Mouse (Mus musculus) CH12.LX (cell line): Measurements from ENCODE around the gene Colca2. TPM values are rescaled to one million over a fixed set of nuclear protein-coding genes. Genes with fewer than 3 reads are reported as not detected.

Experiments used
- DNase-seq: peaks from one replicate; pipeline ENCODE4 v3.0.0-alpha.2; 2013; ENCODE audit errors: extremely low read depth
- H3K27ac ChIP-seq: 2 replicates; pipeline ENCODE4 v1.5.1; 2012; ENCODE audit warnings: low read depth, mild to moderate bottlenecking, control low read depth, moderate library complexity; ENCODE audit not compliant: insufficient read depth
- H3K27me3 ChIP-seq: replicated peaks from 2 replicates; pipeline ENCODE3; 2012; ENCODE audit warnings: inconsistent platforms
- H3K36me3 ChIP-seq, 2 experiments: replicated peaks in 1 of 2; 2 replicates each; pipeline versions ENCODE3 to v1.6.1; 2012; ENCODE audit warnings: inconsistent platforms in 1 of 2, low read length in 1 of 2, mild to moderate bottlenecking in 1 of 2, mixed read lengths in 1 of 2, moderate library complexity in 1 of 2; ENCODE audit not compliant: control insufficient read depth in 1 of 2, insufficient read depth in 1 of 2
- H3K4me1 ChIP-seq, 2 experiments: 2 replicates each; pipeline ENCODE4 v1.6.1; 2012; ENCODE audit warnings: inconsistent platforms in 1 of 2, moderate library complexity in 1 of 2; ENCODE audit not compliant: insufficient read depth in 2 of 2, control insufficient read depth in 1 of 2
- H3K4me2 ChIP-seq: 2 replicates; pipeline ENCODE4 v1.6.1; 2012; ENCODE audit warnings: low read depth, mild to moderate bottlenecking, control low read depth; ENCODE audit not compliant: poor library complexity, insufficient read depth, severe bottlenecking
- H3K4me3 ChIP-seq, 3 experiments: fragments of 150-350 bp in 1 of 3; sonication (generic) in 1 of 3; replicated peaks in 1 of 3; 2 replicates each; pipeline versions ENCODE3 to v1.5.1; 2011 to 2012; ENCODE audit warnings: low read depth in 2 of 3, low read length in 2 of 3, mild to moderate bottlenecking in 2 of 3, moderate library complexity in 2 of 3, control low read depth in 1 of 3, improper control_type of control experiment in 1 of 3, inconsistent platforms in 1 of 3, mixed read lengths in 1 of 3; ENCODE audit not compliant: poor library complexity in 1 of 3
- H3K79me2 ChIP-seq: replicated peaks from 2 replicates; pipeline ENCODE4 v1.6.1; 2012; ENCODE audit warnings: mild to moderate bottlenecking, moderate library complexity; ENCODE audit not compliant: control insufficient read depth, poor library complexity, insufficient read depth, severe bottlenecking; ENCODE audit errors: extremely low read depth
- H3K9ac ChIP-seq: 2 replicates; pipeline ENCODE4 v1.6.1; 2012; ENCODE audit warnings: low read depth, mild to moderate bottlenecking, control low read depth, moderate library complexity; ENCODE audit not compliant: insufficient read depth
- H3K9me3 ChIP-seq: replicated peaks from 2 replicates; pipeline ENCODE3; 2012; ENCODE audit warnings: low read length, inconsistent platforms, mixed read lengths
- BHLHE40 ChIP-seq: IDR thresholded peaks from 2 replicates; pipeline ENCODE4 v1.6.1; 2011; ENCODE audit warnings: mild to moderate bottlenecking, low read depth, low read length, improper control_type of control experiment
- CHD1 ChIP-seq: IDR thresholded peaks from 2 replicates; pipeline ENCODE4 v1.6.1; 2012; ENCODE audit warnings: low read depth, low read length, improper control_type of control experiment, inconsistent platforms
- CHD2 ChIP-seq: IDR thresholded peaks from 2 replicates; pipeline ENCODE4 v1.6.1; 2011; ENCODE audit warnings: low read length, improper control_type of control experiment
- E2F4 ChIP-seq: IDR thresholded peaks from 2 replicates; pipeline ENCODE4 v1.6.1; 2011; ENCODE audit warnings: low read depth, low read length, improper control_type of control experiment; ENCODE audit not compliant: insufficient replicate concordance
- ETS1 ChIP-seq: conservative IDR thresholded peaks from 2 replicates; pipeline ENCODE4 v1.6.1; 2012; ENCODE audit warnings: low read depth, mild to moderate bottlenecking, inconsistent platforms, low read length, improper control_type of control experiment, moderate library complexity
- GABPA ChIP-seq: IDR thresholded peaks from 2 replicates; pipeline ENCODE4 v1.6.1; 2012; ENCODE audit warnings: low read depth, low read length, improper control_type of control experiment, inconsistent platforms; ENCODE audit not compliant: insufficient replicate concordance
- HCFC1 ChIP-seq: IDR thresholded peaks from 2 replicates; pipeline ENCODE4 v1.6.1; 2012; ENCODE audit warnings: low read depth, mild to moderate bottlenecking, inconsistent platforms, low read length, improper control_type of control experiment
- IRF4 ChIP-seq: IDR thresholded peaks from 2 replicates; pipeline ENCODE4 v1.6.1; 2014; ENCODE audit warnings: low read depth, mild to moderate bottlenecking, inconsistent platforms, low read length, improper control_type of control experiment
- JUN ChIP-seq: IDR thresholded peaks from 2 replicates; pipeline ENCODE4 v1.6.1; 2011; ENCODE audit warnings: low read depth, mild to moderate bottlenecking, low read length, improper control_type of control experiment, moderate library complexity; ENCODE audit not compliant: insufficient read depth
- MAZ ChIP-seq: IDR thresholded peaks from 2 replicates; pipeline ENCODE4 v1.6.1; 2012; ENCODE audit warnings: low read depth, mild to moderate bottlenecking, inconsistent platforms, low read length, improper control_type of control experiment, moderate library complexity
- MXI1 ChIP-seq: IDR thresholded peaks from 2 replicates; pipeline ENCODE4 v1.6.1; 2011; ENCODE audit warnings: mild to moderate bottlenecking, low read depth, low read length, improper control_type of control experiment
- NELFE ChIP-seq: IDR thresholded peaks from 2 replicates; pipeline ENCODE4 v1.6.1; 2011; ENCODE audit warnings: low read depth, low read length, improper control_type of control experiment
- NRF1 ChIP-seq: IDR thresholded peaks from 2 replicates; pipeline ENCODE4 v1.6.1; 2014; ENCODE audit warnings: low read depth, mild to moderate bottlenecking, inconsistent platforms, low read length, improper control_type of control experiment, moderate library complexity
- RAD21 ChIP-seq: IDR thresholded peaks from 2 replicates; pipeline ENCODE4 v1.6.1; 2011; ENCODE audit warnings: low read depth, mild to moderate bottlenecking, low read length, improper control_type of control experiment, moderate library complexity
- RCOR1 ChIP-seq: conservative IDR thresholded peaks from 2 replicates; pipeline ENCODE4 v1.6.1; 2012; ENCODE audit warnings: low read depth, mild to moderate bottlenecking, inconsistent platforms, low read length, improper control_type of control experiment
- SMC3 ChIP-seq: IDR thresholded peaks from 2 replicates; pipeline ENCODE4 v1.6.1; 2011; ENCODE audit warnings: low read depth, low read length, improper control_type of control experiment
- TCF12 ChIP-seq: IDR thresholded peaks from 2 replicates; pipeline ENCODE4 v1.6.1; 2014; ENCODE audit warnings: low read depth, mild to moderate bottlenecking, inconsistent platforms, low read length, improper control_type of control experiment
- UBTF ChIP-seq: IDR thresholded peaks from 2 replicates; pipeline ENCODE4 v1.6.1; 2012; ENCODE audit warnings: low read depth, mild to moderate bottlenecking, inconsistent platforms, low read length, improper control_type of control experiment, moderate library complexity
- USF2 ChIP-seq: conservative IDR thresholded peaks from 2 replicates; pipeline ENCODE4 v1.6.1; 2011; ENCODE audit warnings: low read depth, low read length, improper control_type of control experiment
- ZC3H11A ChIP-seq: IDR thresholded peaks from 2 replicates; pipeline ENCODE4 v1.6.1; 2012; ENCODE audit warnings: low read depth, mild to moderate bottlenecking, inconsistent platforms, low read length, improper control_type of control experiment
- ZMIZ1 ChIP-seq: IDR thresholded peaks from 2 replicates; pipeline ENCODE4 v1.6.1; 2012; ENCODE audit warnings: low read depth, mild to moderate bottlenecking, inconsistent platforms, low read length, improper control_type of control experiment
- ZNF384 ChIP-seq: IDR thresholded peaks from 2 replicates; pipeline ENCODE4 v1.6.1; 2012; ENCODE audit warnings: low read depth, low read length, improper control_type of control experiment, inconsistent platforms
- dilution Hi-C: fragments of 300-500 bp; cut with MboI; formaldehyde crosslinking; loops from 2 replicates; pipeline ENCODE4 v1.14.3; 2020; ENCODE audit warnings: low sequenced_read_pairs; ENCODE audit not compliant: extremely low pct_unique_long_range_greater_than_20kb, extremely low pct_ligation_motif_present
- in situ Hi-C: fragments of 300-500 bp; cut with MboI; formaldehyde crosslinking; loops from 3 replicates; pipeline ENCODE4 v1.14.3; 2019; ENCODE audit warnings: low sequenced_read_pairs, low pct_ligation_motif_present, low pct_unique_long_range_greater_than_20kb, mixed read lengths
- polyA plus RNA-seq: library from polyadenylated mRNA; unstranded; fragments of >175 nt; gene quantifications from 2 replicates; pipeline ENCODE4 v1.2.1, GENCODE M21; 2012; ENCODE audit warnings: low read depth; ENCODE audit not compliant: insufficient read length
- total RNA-seq, 2 experiments: library from RNA; depleted of rRNA; stranded (reverse); fragments of 300-350 nt in 1 of 2; fragments of >200 nt in 1 of 2; gene quantifications; 2 replicates each; pipeline ENCODE4 v1.2.3; 2012 to 2014

Colca2 gene
- total and polyA plus RNA-seq, 3 experiments = 0.97 TPM; not detected in 2

DNA sequence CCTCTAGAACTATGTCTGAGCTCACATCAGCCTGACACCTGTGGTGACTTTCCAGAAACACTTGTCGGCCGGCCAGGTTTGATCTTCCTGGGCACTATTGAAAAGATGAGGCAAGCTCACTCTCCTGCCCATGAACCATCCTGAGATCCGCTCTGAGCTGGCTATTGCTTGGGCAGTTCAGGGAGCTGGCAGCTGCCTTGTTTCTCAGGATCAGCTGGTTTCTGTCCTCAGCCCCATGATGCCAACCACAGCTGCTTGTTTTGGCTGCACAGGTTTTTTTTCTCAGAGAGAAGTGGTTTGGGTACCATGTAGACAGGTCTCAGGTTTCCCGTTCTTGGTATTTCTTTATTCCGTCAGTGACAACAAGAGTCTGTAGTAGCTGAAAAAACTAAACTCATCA is 19.9 kb downstream of the Colca2 start:
- H3K9ac ChIP-seq = no peak overlapping the region
- H3K4me1 ChIP-seq = no peaks in the 10 kb centered on the region
- TF ChIP-seq NRF1 (no peak), NELFE (no peak), IRF4 (no peak), SMC3 (no peak), MAZ (no peak), TCF12 (no peak), JUN (no peak), USF2 (no peak), CHD2 (no peak), ZC3H11A (no peak), E2F4 (no peak)
- H3K4me3 ChIP-seq = no peak overlapping the region
- H3K27ac ChIP-seq = no peak overlapping the region
- H3K27me3 ChIP-seq = no peaks in the 10 kb centered on the region
- in situ Hi-C loops = no loop called here
- peaks cover 0 to 43% of the 10 kb centered on the region in 2 experiments for H3K36me3 ChIP-seq
- no peak for DNase-seq
- H3K79me2 ChIP-seq = no peaks in the 10 kb centered on the region
- peaks cover 2% of the 10 kb centered on the region for H3K9me3 ChIP-seq
- H3K4me2 ChIP-seq = no peak overlapping the region
- dilution Hi-C loops = no loop called here

GRCm38 (mm10) chr9:51256780-51257502 is 21.4 kb downstream of the Colca2 start:
- peaks cover 1 to 40% of the 10 kb centered on the region in 2 experiments for H3K36me3 ChIP-seq
- H3K79me2 ChIP-seq = no peaks in the 10 kb centered on the region

More at GRCm38 (mm10) chr9:51256780-51257502, 21.4 kb downstream of the Colca2 start:
- Histone ChIP-seq H3K27ac (no peak overlapping the region), H3K9me3 (peaks cover 2% of the 10 kb centered on the region), H3K4me2 (no peak overlapping the region), H3K4me1 (peaks cover 0 to 1% of the 10 kb centered on the region in 2 experiments; a peak in 1 of 4 replicates), H3K4me3 (no peak overlapping the region), H3K27me3 (no peaks in the 10 kb centered on the region), H3K9ac (no peak overlapping the region)
- TF ChIP-seq SMC3 = no peak
- no peak for TF ChIP-seq CHD1
- TF ChIP-seq ETS1 = no peak
- no peak for TF ChIP-seq HCFC1
- no peak for TF ChIP-seq RAD21
- TF ChIP-seq ZMIZ1 = no peak
- TF ChIP-seq BHLHE40 = no peak
- no peak for TF ChIP-seq ZNF384
- no peak for TF ChIP-seq RCOR1
- TF ChIP-seq CHD2 = no peak
- TF ChIP-seq MXI1 = no peak
- no peak for TF ChIP-seq E2F4
- no peak for TF ChIP-seq GABPA
- no peak for TF ChIP-seq MAZ
- no peak for TF ChIP-seq UBTF
- no peak for DNase-seq
- dilution Hi-C loops = no loop called here
- in situ Hi-C loops = no loop called here
